In genomic region chr5:131575733-131576265, GRCm38 (mm10) we compare ENCODE assay signal across 13 mouse cellular contexts.
A peak's percentile ranks its signal among the peaks of the same experiment; 100 is the strongest.
DNase-seq lines count a peak whose midpoint lies in the region; ATAC-seq and TF ChIP-seq lines count a peak whose summit lies in the region.
"Had no signal": no experiment of that assay in that cellular context is flagged by ENCODE, and none has a peak within 500 bp of the region (broad histone marks: within the 10 kb centered on the region; RNA-seq: fewer than 3 reads in every experiment).

No protein-coding gene starts in this region.

- no peak overlapping the region for H3K4me2 ChIP-seq in hindbrain, embryonic 16.5 days (ENCODE audit: low read length)
- H3K4me2 ChIP-seq in midbrain, embryonic 14.5 days (ENCODE audit: low read length), result no peak overlapping the region
- H3K4me2 ChIP-seq in hindbrain, embryonic 11.5 days (replicated peaks; ENCODE audit: low read depth, low read length), result no peak overlapping the region
- H3K4me2 ChIP-seq in stomach, postnatal 0 days (replicated peaks; ENCODE audit: low read depth), result no peak overlapping the region
- H3K4me2 ChIP-seq: embryonic facial prominence, embryonic 12.5 days had no signal

- 0 out of 2 replicates have a peak overlapping the region, but pooled peaks have one; percentile 45 for H3K27ac ChIP-seq in hindbrain, embryonic 10.5 days
- no peak overlapping the region for H3K27ac ChIP-seq in hindbrain, embryonic 16.5 days (ENCODE audit: low read depth, low read length)
- H3K27ac ChIP-seq in midbrain, embryonic 14.5 days (replicated peaks; ENCODE audit: low read depth, low read length), result peak overlapping the region; percentile 73; the same call in 1 of the 2 replicates
- no peak overlapping the region for H3K27ac ChIP-seq in midbrain, embryonic 10.5 days (replicated peaks)
- H3K27ac ChIP-seq in hindbrain, embryonic 11.5 days (ENCODE audit: low read depth, low read length), result peak overlapping the region; percentile 71
- H3K27ac ChIP-seq in stomach, postnatal 0 days (replicated peaks), result no peak overlapping the region
- H3K27ac ChIP-seq: heart, embryonic 10.5 days had no signal

- 74% methylated on average over 11 of the region's 11 CpGs for WGBS in hindbrain, embryonic 10.5 days
- WGBS in hindbrain, embryonic 16.5 days, result 55% methylated on average over 11 of the region's 11 CpGs
- WGBS in midbrain, embryonic 14.5 days, result 53% methylated on average over 11 of the region's 11 CpGs
- WGBS in midbrain, embryonic 10.5 days, result 76% methylated on average over 11 of the region's 11 CpGs
- WGBS in hindbrain, embryonic 11.5 days, result 65% methylated on average over 11 of the region's 11 CpGs
- WGBS in stomach, postnatal 0 days, result 83% methylated on average over 11 of the region's 11 CpGs

- no peak for DNase-seq in hindbrain, embryonic 10.5 days (ENCODE audit: low spot score)
- DNase-seq in midbrain, embryonic 14.5 days, result peak; percentile 73
- no peak for DNase-seq in midbrain, embryonic 10.5 days (ENCODE audit: low spot score)
- DNase-seq in hindbrain, embryonic 11.5 days (ENCODE audit: low spot score), result peak; percentile 47
- no peak for DNase-seq in stomach, postnatal 0 days (ENCODE audit: low spot score)
- no peak for DNase-seq in thymus, postnatal 0 days (ENCODE audit: low spot score)
- DNase-seq: cerebellum, adult 11-12 months had no signal

- H3K9ac ChIP-seq in hindbrain, embryonic 16.5 days (ENCODE audit: low read depth, low read length), result no peak overlapping the region
- H3K9ac ChIP-seq in midbrain, embryonic 14.5 days (replicated peaks; ENCODE audit: low read length), result no peak overlapping the region
- H3K9ac ChIP-seq in hindbrain, embryonic 11.5 days (ENCODE audit: low read depth, low read length), result no peak overlapping the region
- H3K9ac ChIP-seq in stomach, postnatal 0 days (ENCODE audit: low read length), result no peak overlapping the region
- H3K9ac ChIP-seq: embryonic facial prominence, embryonic 12.5 days had no signal

- no peak for ATAC-seq in hindbrain, embryonic 16.5 days
- no peak for ATAC-seq in midbrain, embryonic 14.5 days (ENCODE audit: low FRiP score, low TSS enrichment)
- ATAC-seq in hindbrain, embryonic 11.5 days (ENCODE audit: low FRiP score), result peak; percentile 56; the same call in 1 of the 2 replicates
- no peak for ATAC-seq in stomach, postnatal 0 days (ENCODE audit: low FRiP score, low TSS enrichment)
- ATAC-seq in megakaryocyte-erythroid progenitor cell, adult 5-6 weeks (replicated peaks; ENCODE audit: low FRiP score, low TSS enrichment, poor library complexity, severe bottlenecking), result no peak
- ATAC-seq: CD4-positive, CD25-positive, alpha-beta regulatory T cell, adult 4 months had no signal

- peak; percentile 58 for TF ChIP-seq CTCF in stomach, postnatal 0 days (IDR thresholded peaks at IDR 0.05; ENCODE audit: low read depth)

- H3K27me3 ChIP-seq in hindbrain, embryonic 10.5 days (ENCODE audit: insufficient read depth, poor library complexity, severe bottlenecking), result peaks cover 76% of the 10 kb centered on the region
- H3K27me3 ChIP-seq in hindbrain, embryonic 16.5 days (replicated peaks; ENCODE audit: control insufficient read depth, insufficient read depth, low read length), result no peaks in the 10 kb centered on the region
- H3K27me3 ChIP-seq in midbrain, embryonic 14.5 days (ENCODE audit: control insufficient read depth, insufficient read depth, low read length), result no peaks in the 10 kb centered on the region
- peaks cover 83% of the 10 kb centered on the region for H3K27me3 ChIP-seq in midbrain, embryonic 10.5 days (ENCODE audit: low read depth, poor library complexity, severe bottlenecking)
- H3K27me3 ChIP-seq in hindbrain, embryonic 11.5 days (ENCODE audit: control insufficient read depth, insufficient read depth, low read length), result peaks cover 5% of the 10 kb centered on the region
- no peaks in the 10 kb centered on the region for H3K27me3 ChIP-seq in stomach, postnatal 0 days (ENCODE audit: control insufficient read depth, insufficient read depth, low read length)
- H3K27me3 ChIP-seq: embryonic facial prominence, embryonic 12.5 days had no signal

- H3K36me3 ChIP-seq in hindbrain, embryonic 10.5 days, result no peaks in the 10 kb centered on the region
- H3K36me3 ChIP-seq in hindbrain, embryonic 16.5 days (ENCODE audit: control insufficient read depth, insufficient read depth, low read length), result no peaks in the 10 kb centered on the region
- no peaks in the 10 kb centered on the region for H3K36me3 ChIP-seq in midbrain, embryonic 14.5 days (ENCODE audit: control insufficient read depth, insufficient read depth, low read length)
- no peaks in the 10 kb centered on the region for H3K36me3 ChIP-seq in midbrain, embryonic 10.5 days
- H3K36me3 ChIP-seq in hindbrain, embryonic 11.5 days (ENCODE audit: control insufficient read depth, insufficient read depth, low read length), result no peaks in the 10 kb centered on the region
- H3K36me3 ChIP-seq in stomach, postnatal 0 days (ENCODE audit: control insufficient read depth, insufficient read depth, low read length), result no peaks in the 10 kb centered on the region
- H3K36me3 ChIP-seq: embryonic facial prominence, embryonic 12.5 days; heart, embryonic 10.5 days; limb, embryonic 10.5 days had no signal

- H3K4me1 ChIP-seq in hindbrain, embryonic 10.5 days (replicated peaks), result peaks cover 26% of the 10 kb centered on the region
- peaks cover 23% of the 10 kb centered on the region for H3K4me1 ChIP-seq in hindbrain, embryonic 16.5 days (ENCODE audit: control insufficient read depth, insufficient read depth, low read depth, low read length)
- H3K4me1 ChIP-seq in midbrain, embryonic 14.5 days (ENCODE audit: control insufficient read depth, insufficient read depth, low read length), result peaks cover 22% of the 10 kb centered on the region
- H3K4me1 ChIP-seq in midbrain, embryonic 10.5 days, result peaks cover 31% of the 10 kb centered on the region
- peaks cover 10% of the 10 kb centered on the region for H3K4me1 ChIP-seq in hindbrain, embryonic 11.5 days (replicated peaks; ENCODE audit: control insufficient read depth, insufficient read depth, low read length)
- H3K4me1 ChIP-seq in stomach, postnatal 0 days (replicated peaks; ENCODE audit: control insufficient read depth, insufficient read depth), result no peaks in the 10 kb centered on the region
- H3K4me1 ChIP-seq: heart, embryonic 10.5 days had no signal

- TF ChIP-seq EP300 in stomach, postnatal 0 days (optimal IDR thresholded peaks at IDR 0.05), result no peak

- no peak overlapping the region for H3K4me3 ChIP-seq in hindbrain, embryonic 10.5 days
- no peak overlapping the region for H3K4me3 ChIP-seq in hindbrain, embryonic 16.5 days (ENCODE audit: low read length)
- H3K4me3 ChIP-seq in midbrain, embryonic 14.5 days (replicated peaks; ENCODE audit: low read depth, low read length), result no peak overlapping the region
- no peak overlapping the region for H3K4me3 ChIP-seq in midbrain, embryonic 10.5 days
- no peak overlapping the region for H3K4me3 ChIP-seq in hindbrain, embryonic 11.5 days (ENCODE audit: low read depth, low read length)
- no peak overlapping the region for H3K4me3 ChIP-seq in stomach, postnatal 0 days (ENCODE audit: low read depth, low read length)
- H3K4me3 ChIP-seq: embryonic facial prominence, embryonic 12.5 days; heart, embryonic 10.5 days; limb, embryonic 10.5 days had no signal

- H3K9me3 ChIP-seq in hindbrain, embryonic 10.5 days, result no peaks in the 10 kb centered on the region
- H3K9me3 ChIP-seq in hindbrain, embryonic 16.5 days (ENCODE audit: control insufficient read depth, low read length), result no peaks in the 10 kb centered on the region
- H3K9me3 ChIP-seq in midbrain, embryonic 14.5 days (ENCODE audit: control insufficient read depth, low read length), result no peaks in the 10 kb centered on the region
- no peaks in the 10 kb centered on the region for H3K9me3 ChIP-seq in midbrain, embryonic 10.5 days (replicated peaks)
- H3K9me3 ChIP-seq in hindbrain, embryonic 11.5 days (ENCODE audit: control insufficient read depth, low read length), result no peaks in the 10 kb centered on the region
- H3K9me3 ChIP-seq in stomach, postnatal 0 days (ENCODE audit: control insufficient read depth, low read length), result no peaks in the 10 kb centered on the region
- H3K9me3 ChIP-seq: embryonic facial prominence, embryonic 12.5 days; heart, embryonic 10.5 days; limb, embryonic 10.5 days had no signal

Comparison
In these comparisons a context has a peak if more than half of its experiments do, and no peak if none do; other contexts are left out.
1. DNase-seq: peak in midbrain, embryonic 14.5 days (single experiment) and hindbrain, embryonic 11.5 days (single experiment); none in hindbrain, embryonic 10.5 days (single experiment), midbrain, embryonic 10.5 days (single experiment), stomach, postnatal 0 days (single experiment) and thymus, postnatal 0 days (single experiment).
2. H3K27ac ChIP-seq: peak in hindbrain, embryonic 10.5 days (single experiment), midbrain, embryonic 14.5 days (single experiment) and hindbrain, embryonic 11.5 days (single experiment); none in hindbrain, embryonic 16.5 days (single experiment), midbrain, embryonic 10.5 days (single experiment) and stomach, postnatal 0 days (single experiment).